Mouse (Mus musculus): ENCODE data around the gene Tldc2. TPM values are rescaled to one million over a fixed set of nuclear protein-coding genes. Genes with fewer than 3 reads are reported as not detected.

The Tldc2 gene
- polyA plus RNA-seq, 1 experiment, result not detected

- no peak overlapping the region for H3K4me3 ChIP-seq (ENCODE audit: control insufficient read depth, insufficient read depth, low read length)
- no peaks in the 10 kb centered on the region for H3K4me1 ChIP-seq (replicated peaks; ENCODE audit: control insufficient read depth, insufficient read depth, low read length)
- H3K27me3 ChIP-seq (ENCODE audit: control insufficient read depth, insufficient read depth, low read length), result no peaks in the 10 kb centered on the region
- TF ChIP-seq POLR2A (IDR thresholded peaks at IDR 0.05; ENCODE audit: control insufficient read depth, extremely low read depth, insufficient read depth, low read length, poor library complexity), result no peak
- TF ChIP-seq CTCF (IDR thresholded peaks at IDR 0.05; ENCODE audit: borderline replicate concordance, control insufficient read depth, extremely low read depth, insufficient read depth, low read length, poor library complexity), result no peak
- no peak for DNase-seq
- no peaks in the 10 kb centered on the region for H3K36me3 ChIP-seq (ENCODE audit: control insufficient read depth, insufficient read depth, low read length)
- H3K27ac ChIP-seq (ENCODE audit: control insufficient read depth, insufficient read depth, low read length), result no peak overlapping the region
- WGBS, result 26% methylated on average over 4 of the region's 4 CpGs
Observed at GRCm38 (mm10) chr2:157108236-157108635, 21.4 kb downstream of the Tldc2 start.

- 28% methylated on average over 3 of the region's 3 CpGs for WGBS
- Histone ChIP-seq H3K4me1 (replicated peaks; ENCODE audit: control insufficient read depth, insufficient read depth, low read length) (peaks cover 11% of the 10 kb centered on the region), H3K27ac (ENCODE audit: control insufficient read depth, insufficient read depth, low read length) (no peak overlapping the region), H3K4me3 (ENCODE audit: control insufficient read depth, insufficient read depth, low read length) (no peak overlapping the region), H3K36me3 (ENCODE audit: control insufficient read depth, insufficient read depth, low read length) (no peaks in the 10 kb centered on the region), H3K27me3 (ENCODE audit: control insufficient read depth, insufficient read depth, low read length) (no peaks in the 10 kb centered on the region)
- no peak for DNase-seq
- no peak for TF ChIP-seq POLR2A (IDR thresholded peaks at IDR 0.05; ENCODE audit: control insufficient read depth, extremely low read depth, insufficient read depth, low read length, poor library complexity)
- no peak for TF ChIP-seq CTCF (IDR thresholded peaks at IDR 0.05; ENCODE audit: borderline replicate concordance, control insufficient read depth, extremely low read depth, insufficient read depth, low read length, poor library complexity)
Observed at GRCm38 (mm10) chr2:157116964-157117363, 30.1 kb downstream of the Tldc2 start.

GRCm38 (mm10) chr2:157118556-157118955 is 31.7 kb downstream of the Tldc2 start:
- 62% methylated on average over 4 of the region's 4 CpGs for WGBS
- H3K27ac ChIP-seq (ENCODE audit: control insufficient read depth, insufficient read depth, low read length), result no peak overlapping the region
- TF ChIP-seq POLR2A (IDR thresholded peaks at IDR 0.05; ENCODE audit: control insufficient read depth, extremely low read depth, insufficient read depth, low read length, poor library complexity), result no peak
- no peak for TF ChIP-seq CTCF (IDR thresholded peaks at IDR 0.05; ENCODE audit: borderline replicate concordance, control insufficient read depth, extremely low read depth, insufficient read depth, low read length, poor library complexity)
- no peak overlapping the region for H3K4me3 ChIP-seq (ENCODE audit: control insufficient read depth, insufficient read depth, low read length)
- H3K27me3 ChIP-seq (ENCODE audit: control insufficient read depth, insufficient read depth, low read length), result no peaks in the 10 kb centered on the region
- no peaks in the 10 kb centered on the region for H3K36me3 ChIP-seq (ENCODE audit: control insufficient read depth, insufficient read depth, low read length)
- no peak for DNase-seq
- H3K4me1 ChIP-seq (replicated peaks; ENCODE audit: control insufficient read depth, insufficient read depth, low read length), result peaks cover 11% of the 10 kb centered on the region

GRCm38 (mm10) chr2:157119075-157119474 is 32.2 kb downstream of the Tldc2 start:
- no peaks in the 10 kb centered on the region for H3K27me3 ChIP-seq (ENCODE audit: control insufficient read depth, insufficient read depth, low read length)
- H3K27ac ChIP-seq (ENCODE audit: control insufficient read depth, insufficient read depth, low read length), result no peak overlapping the region
- H3K36me3 ChIP-seq (ENCODE audit: control insufficient read depth, insufficient read depth, low read length), result no peaks in the 10 kb centered on the region
- WGBS, result 27% methylated on average over 3 of the region's 3 CpGs
- DNase-seq, result peak; percentile 20
- TF ChIP-seq POLR2A (IDR thresholded peaks at IDR 0.05; ENCODE audit: control insufficient read depth, extremely low read depth, insufficient read depth, low read length, poor library complexity), result no peak
- no peak for TF ChIP-seq CTCF (IDR thresholded peaks at IDR 0.05; ENCODE audit: borderline replicate concordance, control insufficient read depth, extremely low read depth, insufficient read depth, low read length, poor library complexity)
- H3K4me3 ChIP-seq (ENCODE audit: control insufficient read depth, insufficient read depth, low read length), result no peak overlapping the region
- H3K4me1 ChIP-seq (replicated peaks; ENCODE audit: control insufficient read depth, insufficient read depth, low read length), result peaks cover 11% of the 10 kb centered on the region

- H3K4me1 ChIP-seq (replicated peaks; ENCODE audit: control insufficient read depth, insufficient read depth, low read length), result peaks cover 11% of the 10 kb centered on the region
- H3K36me3 ChIP-seq (ENCODE audit: control insufficient read depth, insufficient read depth, low read length), result no peaks in the 10 kb centered on the region
- WGBS, result 11% methylated on average over 8 of the region's 8 CpGs
- H3K4me3 ChIP-seq (ENCODE audit: control insufficient read depth, insufficient read depth, low read length), result no peak overlapping the region
- TF ChIP-seq CTCF (IDR thresholded peaks at IDR 0.05; ENCODE audit: borderline replicate concordance, control insufficient read depth, extremely low read depth, insufficient read depth, low read length, poor library complexity) (no peak), POLR2A (IDR thresholded peaks at IDR 0.05; ENCODE audit: control insufficient read depth, extremely low read depth, insufficient read depth, low read length, poor library complexity) (no peak)
- H3K27ac ChIP-seq (ENCODE audit: control insufficient read depth, insufficient read depth, low read length), result no peak overlapping the region
- DNase-seq, result peak; percentile 44
- H3K27me3 ChIP-seq (ENCODE audit: control insufficient read depth, insufficient read depth, low read length), result no peaks in the 10 kb centered on the region
Observed at GRCm38 (mm10) chr2:157121766-157122165, 34.9 kb downstream of the Tldc2 start.

- Histone ChIP-seq H3K4me3 (ENCODE audit: control insufficient read depth, insufficient read depth, low read length) (no peak overlapping the region), H3K36me3 (ENCODE audit: control insufficient read depth, insufficient read depth, low read length) (no peaks in the 10 kb centered on the region), H3K27ac (ENCODE audit: control insufficient read depth, insufficient read depth, low read length) (no peak overlapping the region), H3K27me3 (ENCODE audit: control insufficient read depth, insufficient read depth, low read length) (no peaks in the 10 kb centered on the region; the same call in 1 of the 2 replicates), H3K4me1 (replicated peaks; ENCODE audit: control insufficient read depth, insufficient read depth, low read length) (peaks cover 4% of the 10 kb centered on the region)
- TF ChIP-seq CTCF (IDR thresholded peaks at IDR 0.05; ENCODE audit: borderline replicate concordance, control insufficient read depth, extremely low read depth, insufficient read depth, low read length, poor library complexity) (no peak), POLR2A (IDR thresholded peaks at IDR 0.05; ENCODE audit: control insufficient read depth, extremely low read depth, insufficient read depth, low read length, poor library complexity) (no peak)
- no peak for DNase-seq
- WGBS, result 91% methylated on average over 3 of the region's 3 CpGs
Observed at GRCm38 (mm10) chr2:157125246-157125645, 38.4 kb downstream of the Tldc2 start.

- WGBS, result 95% methylated on average over 3 of the region's 3 CpGs
Observed at GRCm38 (mm10) chr2:157127370-157127769, 40.5 kb downstream of the Tldc2 start.

More at GRCm38 (mm10) chr2:157127370-157127769, 40.5 kb downstream of the Tldc2 start:
- no peak for DNase-seq
- Histone ChIP-seq H3K4me3 (ENCODE audit: control insufficient read depth, insufficient read depth, low read length) (no peak overlapping the region), H3K36me3 (ENCODE audit: control insufficient read depth, insufficient read depth, low read length) (no peaks in the 10 kb centered on the region), H3K4me1 (replicated peaks; ENCODE audit: control insufficient read depth, insufficient read depth, low read length) (peaks cover 5% of the 10 kb centered on the region; the same call in 1 of the 2 replicates), H3K27ac (ENCODE audit: control insufficient read depth, insufficient read depth, low read length) (no peak overlapping the region), H3K27me3 (ENCODE audit: control insufficient read depth, insufficient read depth, low read length) (no peaks in the 10 kb centered on the region; the same call in 1 of the 2 replicates)
- TF ChIP-seq POLR2A (IDR thresholded peaks at IDR 0.05; ENCODE audit: control insufficient read depth, extremely low read depth, insufficient read depth, low read length, poor library complexity) (no peak), CTCF (IDR thresholded peaks at IDR 0.05; ENCODE audit: borderline replicate concordance, control insufficient read depth, extremely low read depth, insufficient read depth, low read length, poor library complexity) (no peak)
